Mouse (Mus musculus): Measurements from ENCODE around the gene Ip6k3. TPM values are rescaled to one million over a fixed set of nuclear protein-coding genes. Genes with fewer than 3 reads are reported as not detected.
A peak's percentile ranks its signal among the peaks of the same experiment; 100 is the strongest.

Gene Ip6k3
- polyA plus RNA-seq, 1 experiment = not detected

- H3K9me3 ChIP-seq = peaks cover 7% of the 10 kb centered on the region
- H3K27me3 ChIP-seq (replicated peaks) = peaks cover 65% of the 10 kb centered on the region
- no peak for TF ChIP-seq GATA1 (IDR thresholded peaks at IDR 0.05; ENCODE audit: borderline replicate concordance, low read length)
- no peak for TF ChIP-seq FLI1 (IDR thresholded peaks at IDR 0.05; ENCODE audit: low read length)
- no peak overlapping the region for H3K4me3 ChIP-seq (replicated peaks)
- peaks cover 8% of the 10 kb centered on the region for H3K4me1 ChIP-seq
- H3K36me3 ChIP-seq (replicated peaks; ENCODE audit: low read length) = no peaks in the 10 kb centered on the region
These were observed 6.1 kb upstream of the Ip6k3 start for GRCm38 (mm10) chr17:27173715-27174114.

- Histone ChIP-seq H3K4me1 (peaks cover 10% of the 10 kb centered on the region), H3K27me3 (replicated peaks) (peaks cover 74% of the 10 kb centered on the region), H3K4me3 (replicated peaks) (no peak overlapping the region), H3K9me3 (no peaks in the 10 kb centered on the region), H3K36me3 (replicated peaks; ENCODE audit: low read length) (no peaks in the 10 kb centered on the region)
- TF ChIP-seq FLI1 (IDR thresholded peaks at IDR 0.05; ENCODE audit: low read length) = no peak
- no peak for TF ChIP-seq GATA1 (IDR thresholded peaks at IDR 0.05; ENCODE audit: borderline replicate concordance, low read length)
These were observed 4.9 kb upstream of the Ip6k3 start for GRCm38 (mm10) chr17:27172459-27172858.

- no peak for TF ChIP-seq GATA1 (IDR thresholded peaks at IDR 0.05; ENCODE audit: borderline replicate concordance, low read length)
- no peak for TF ChIP-seq FLI1 (IDR thresholded peaks at IDR 0.05; ENCODE audit: low read length)
- Histone ChIP-seq H3K4me1 (peaks cover 14% of the 10 kb centered on the region), H3K9me3 (no peaks in the 10 kb centered on the region), H3K27me3 (replicated peaks) (peaks cover 84% of the 10 kb centered on the region), H3K4me3 (replicated peaks) (no peak overlapping the region), H3K36me3 (replicated peaks; ENCODE audit: low read length) (no peaks in the 10 kb centered on the region)
These were observed 3.5 kb upstream of the Ip6k3 start for GRCm38 (mm10) chr17:27171121-27171520.

- Histone ChIP-seq H3K4me1 (peaks cover 17% of the 10 kb centered on the region), H3K36me3 (replicated peaks; ENCODE audit: low read length) (no peaks in the 10 kb centered on the region), H3K27me3 (replicated peaks) (peaks cover 80% of the 10 kb centered on the region), H3K9me3 (no peaks in the 10 kb centered on the region), H3K4me3 (replicated peaks) (no peak overlapping the region)
- no peak for TF ChIP-seq GATA1 (IDR thresholded peaks at IDR 0.05; ENCODE audit: borderline replicate concordance, low read length)
- TF ChIP-seq FLI1 (IDR thresholded peaks at IDR 0.05; ENCODE audit: low read length) = no peak
These were observed 2.5 kb upstream of the Ip6k3 start for GRCm38 (mm10) chr17:27169952-27170695.

GRCm38 (mm10) chr17:27168569-27168968 lies 974 bp upstream of the Ip6k3 start:
- peaks cover 75% of the 10 kb centered on the region for H3K27me3 ChIP-seq (replicated peaks)
- no peaks in the 10 kb centered on the region for H3K9me3 ChIP-seq
- no peaks in the 10 kb centered on the region for H3K36me3 ChIP-seq (replicated peaks; ENCODE audit: low read length)
- H3K4me1 ChIP-seq = peaks cover 12% of the 10 kb centered on the region
- no peak for TF ChIP-seq GATA1 (IDR thresholded peaks at IDR 0.05; ENCODE audit: borderline replicate concordance, low read length)
- no peak for TF ChIP-seq FLI1 (IDR thresholded peaks at IDR 0.05; ENCODE audit: low read length)
- H3K4me3 ChIP-seq (replicated peaks) = no peak overlapping the region

GRCm38 (mm10) chr17:27166901-27167300 lies 694 bp downstream of the Ip6k3 start:
- H3K4me1 ChIP-seq = peaks cover 12% of the 10 kb centered on the region; the same call in 1 of the 2 replicates
- no peak overlapping the region for H3K4me3 ChIP-seq (replicated peaks)
- no peak for TF ChIP-seq FLI1 (IDR thresholded peaks at IDR 0.05; ENCODE audit: low read length)
- no peak for TF ChIP-seq GATA1 (IDR thresholded peaks at IDR 0.05; ENCODE audit: borderline replicate concordance, low read length)
- H3K27me3 ChIP-seq (replicated peaks) = peaks cover 71% of the 10 kb centered on the region
- H3K36me3 ChIP-seq (replicated peaks; ENCODE audit: low read length) = no peaks in the 10 kb centered on the region
- H3K9me3 ChIP-seq = no peaks in the 10 kb centered on the region

- peak overlapping the region; percentile 21 for H3K4me3 ChIP-seq (replicated peaks)
- H3K4me1 ChIP-seq = peaks cover 14% of the 10 kb centered on the region; the same call in 1 of the 2 replicates
- peaks cover 71% of the 10 kb centered on the region for H3K27me3 ChIP-seq (replicated peaks)
- no peaks in the 10 kb centered on the region for H3K36me3 ChIP-seq (replicated peaks; ENCODE audit: low read length)
- TF ChIP-seq FLI1 (IDR thresholded peaks at IDR 0.05; ENCODE audit: low read length) = no peak
- no peak for TF ChIP-seq GATA1 (IDR thresholded peaks at IDR 0.05; ENCODE audit: borderline replicate concordance, low read length)
- H3K9me3 ChIP-seq = no peaks in the 10 kb centered on the region
These were observed 2.4 kb downstream of the Ip6k3 start for GRCm38 (mm10) chr17:27165054-27165773.

GRCm38 (mm10) chr17:27160905-27161304 lies 6.7 kb downstream of the Ip6k3 start:
- peaks cover 11% of the 10 kb centered on the region; the same call in 1 of the 2 replicates for H3K4me1 ChIP-seq
- no peaks in the 10 kb centered on the region for H3K36me3 ChIP-seq (replicated peaks; ENCODE audit: low read length)
- H3K4me3 ChIP-seq (replicated peaks) = no peak overlapping the region
- no peak for TF ChIP-seq FLI1 (IDR thresholded peaks at IDR 0.05; ENCODE audit: low read length)
- no peak for TF ChIP-seq GATA1 (IDR thresholded peaks at IDR 0.05; ENCODE audit: borderline replicate concordance, low read length)
- peaks cover 65% of the 10 kb centered on the region for H3K27me3 ChIP-seq (replicated peaks)
- no peaks in the 10 kb centered on the region for H3K9me3 ChIP-seq

- no peak overlapping the region for H3K4me3 ChIP-seq (replicated peaks)
- H3K9me3 ChIP-seq = no peaks in the 10 kb centered on the region
- H3K27me3 ChIP-seq (replicated peaks) = peaks cover 61% of the 10 kb centered on the region
- H3K36me3 ChIP-seq (replicated peaks; ENCODE audit: low read length) = no peaks in the 10 kb centered on the region
- TF ChIP-seq FLI1 (IDR thresholded peaks at IDR 0.05; ENCODE audit: low read length) = no peak
- H3K4me1 ChIP-seq = peaks cover 14% of the 10 kb centered on the region
These were observed 8.4 kb downstream of the Ip6k3 start for GRCm38 (mm10) chr17:27159169-27159568.

- no peaks in the 10 kb centered on the region for H3K36me3 ChIP-seq (replicated peaks; ENCODE audit: low read length)
- no peak overlapping the region for H3K4me3 ChIP-seq (replicated peaks)
- TF ChIP-seq FLI1 (IDR thresholded peaks at IDR 0.05; ENCODE audit: low read length) = no peak
- TF ChIP-seq GATA1 (IDR thresholded peaks at IDR 0.05; ENCODE audit: borderline replicate concordance, low read length) = no peak
- H3K27me3 ChIP-seq (replicated peaks) = peaks cover 56% of the 10 kb centered on the region
- H3K9me3 ChIP-seq = no peaks in the 10 kb centered on the region
- H3K4me1 ChIP-seq = peaks cover 21% of the 10 kb centered on the region
These were observed 9.2 kb downstream of the Ip6k3 start for GRCm38 (mm10) chr17:27158439-27158838.
